Mouse (Mus musculus): ENCODE results near the gene Npas3. TPM values are rescaled to one million over a fixed set of nuclear protein-coding genes. Genes with fewer than 3 reads are reported as not detected.

Npas3 gene
- 0.13 TPM for polyA plus RNA-seq (2014; fragmentation: Illumina TruSeq; extraction: RNeasy Lipid Tissue Mini Kit (QIAGEN cat#74804); ENCODE audit: low read depth, low replicate concordance)

DNA sequence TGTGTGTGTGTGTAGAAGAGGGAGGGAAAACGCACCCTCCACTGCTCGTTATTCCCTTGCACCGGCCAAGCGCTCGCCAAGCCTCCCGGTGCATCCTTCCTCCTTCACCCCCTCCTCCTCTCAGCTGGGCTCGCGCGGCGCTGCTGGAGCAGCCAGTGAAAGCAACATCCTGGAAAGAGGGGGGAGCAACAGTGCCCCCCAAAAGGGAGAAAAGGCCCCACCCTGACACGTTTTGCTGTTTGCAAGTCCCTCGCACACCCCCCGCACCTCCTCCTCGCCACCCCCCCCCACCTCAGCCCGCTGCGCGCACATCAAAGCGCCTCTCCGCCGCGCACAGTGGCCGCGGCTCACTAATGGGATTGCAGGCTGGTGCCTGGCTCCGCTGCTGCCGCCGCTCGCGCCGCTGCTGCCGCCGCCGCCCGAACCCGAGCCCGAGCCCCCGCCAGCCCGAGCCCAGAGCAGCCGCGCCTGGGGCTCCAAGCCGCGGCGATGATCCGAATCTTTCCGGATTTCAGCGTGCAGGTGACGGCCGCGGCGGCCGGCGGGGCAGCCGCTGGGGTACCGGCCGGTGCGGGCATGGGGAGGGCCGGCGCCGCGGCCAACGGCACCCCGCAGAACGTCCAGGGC is at the start of gene Npas3:
TSS of gene Npas3 (plus strand) at position 577 of the 627 bp plus-strand sequence.

